Mouse (Mus musculus): ENCODE results near the gene Slc9a3r1. TPM values are rescaled to one million over a fixed set of nuclear protein-coding genes. Genes with fewer than 3 reads are reported as not detected.
A peak's percentile ranks its signal among the peaks of the same experiment; 100 is the strongest.

Gene Slc9a3r1
- total RNA-seq, 2 experiments from 2014 or later, result 76.2 to 83.0 TPM

- no peak for DNase-seq (ENCODE audit: low spot score in 2 of 2)
- intact Hi-C loops (cut with DNase I), result no loop called here
Observed at GRCm38 (mm10) chr11:115217439-115218410, 54.6 kb downstream of the Slc9a3r1 start.

GRCm38 (mm10) chr11:115219263-115219662, 56.1 kb downstream of the Slc9a3r1 start:
- no peak for DNase-seq (ENCODE audit: low spot score in 2 of 2)
- intact Hi-C loops (cut with DNase I), result no loop called here

GRCm38 (mm10) chr11:115219685-115220084, 56.5 kb downstream of the Slc9a3r1 start:
- intact Hi-C loops (cut with DNase I), result no loop called here

GRCm38 (mm10) chr11:115222077-115222476, 58.9 kb downstream of the Slc9a3r1 start:
- intact Hi-C loops (cut with DNase I), result no loop called here
- no peak for DNase-seq (ENCODE audit: low spot score in 2 of 2)

More at GRCm38 (mm10) chr11:115219685-115220084, 56.5 kb downstream of the Slc9a3r1 start:
- no peak for DNase-seq (ENCODE audit: low spot score in 2 of 2)

- no peak for DNase-seq (ENCODE audit: low spot score in 2 of 2)
- intact Hi-C loops (cut with DNase I), result no loop called here
Observed at GRCm38 (mm10) chr11:115222570-115222969, 59.4 kb downstream of the Slc9a3r1 start.

- intact Hi-C loops (cut with DNase I), result no loop called here
- DNase-seq (ENCODE audit: low spot score in 2 of 2), result no peak
Observed at GRCm38 (mm10) chr11:115223451-115223850, 60.3 kb downstream of the Slc9a3r1 start.

GRCm38 (mm10) chr11:115223877-115224276, 60.7 kb downstream of the Slc9a3r1 start:
- intact Hi-C loops (cut with DNase I), result no loop called here
- no peak for DNase-seq (ENCODE audit: low spot score in 2 of 2)

- DNase-seq (ENCODE audit: low spot score in 2 of 2), result peak; percentile 61 to 75
Observed at GRCm38 (mm10) chr11:115224889-115225288, 61.7 kb downstream of the Slc9a3r1 start.

GRCm38 (mm10) chr11:115225301-115225700, 62.2 kb downstream of the Slc9a3r1 start:
- intact Hi-C loops (cut with DNase I), result no loop called here
- DNase-seq (ENCODE audit: low spot score in 2 of 2), result no peak

More at GRCm38 (mm10) chr11:115224889-115225288, 61.7 kb downstream of the Slc9a3r1 start:
- intact Hi-C loops (cut with DNase I), result no loop called here

GRCm38 (mm10) chr11:115226811-115227491, 63.8 kb downstream of the Slc9a3r1 start:
- no peak for DNase-seq (ENCODE audit: low spot score in 2 of 2)
- intact Hi-C loops (cut with DNase I), result no loop called here

- DNase-seq (ENCODE audit: low spot score in 2 of 2), result no peak
- intact Hi-C loops (cut with DNase I), result no loop called here
Observed at GRCm38 (mm10) chr11:115227640-115228039, 64.5 kb downstream of the Slc9a3r1 start.

GRCm38 (mm10) chr11:115228430-115228829, 65.3 kb downstream of the Slc9a3r1 start:
- intact Hi-C loops (cut with DNase I), result no loop called here
- no peak for DNase-seq (ENCODE audit: low spot score in 2 of 2)

- intact Hi-C loops (cut with DNase I), result no loop called here
- no peak for DNase-seq (ENCODE audit: low spot score in 2 of 2)
Observed at GRCm38 (mm10) chr11:115229021-115229930, 66.1 kb downstream of the Slc9a3r1 start.

Other genes with a start within 250 kb of the Slc9a3r1 start
- not detected for gene Cd300lb, start 229.0 kb upstream of the Slc9a3r1 start, total RNA-seq (2021)
- gene Cd300c, start 194.2 kb upstream of the Slc9a3r1 start, total RNA-seq (2021), result not detected
- gene Cd300ld, start 173.4 kb upstream of the Slc9a3r1 start, total RNA-seq (2021), result not detected
- gene Cd300c2, start 161.5 kb upstream of the Slc9a3r1 start, total RNA-seq (2021), result 1 to 10 TPM; 3.8 to 4.1 TPM
- not detected for gene Cd300ld2, start 147.1 kb upstream of the Slc9a3r1 start, total RNA-seq (2021)
- gene Cd300ld4, start 136.3 kb upstream of the Slc9a3r1 start, total RNA-seq (2021), result 1 to 10 TPM in 1 of 2 experiments, not detected in 1; 1.3 TPM
- gene Cd300ld5, start 125.6 kb upstream of the Slc9a3r1 start, total RNA-seq (2021), result not detected
- gene Cd300ld3, start 114.9 kb upstream of the Slc9a3r1 start, total RNA-seq (2021), result not detected
- not detected for gene Cd300e, start 101.2 kb upstream of the Slc9a3r1 start, total RNA-seq (2021)
- under 1 TPM; 0.47 to 0.48 TPM for gene Rab37, start 71.9 kb upstream of the Slc9a3r1 start, total RNA-seq (2021)
- under 1 TPM; 0.59 to 0.62 TPM for gene Cd300lf, start 29.3 kb upstream of the Slc9a3r1 start, total RNA-seq (2021)
- 10 to 100 TPM; 15.1 to 18.7 TPM for gene Tmem104, start 24.1 kb downstream of the Slc9a3r1 start, total RNA-seq (2021)
- gene Nat9, start 24.5 kb downstream of the Slc9a3r1 start, total RNA-seq (2021), result 10 to 100 TPM; 16.1 to 16.3 TPM
- 10 to 100 TPM; 39.9 TPM for gene Grin2c, start 103.9 kb downstream of the Slc9a3r1 start, total RNA-seq (2021)
- 10 to 100 TPM; 19.6 to 20.8 TPM for gene Fdxr, start 113.7 kb downstream of the Slc9a3r1 start, total RNA-seq (2021)
- 1 to 10 TPM; 7.2 to 7.5 TPM for gene Fads6, start 134.3 kb downstream of the Slc9a3r1 start, total RNA-seq (2021)
- under 1 TPM in 1 of 2 experiments, not detected in 1; 0.38 TPM for gene Otop2, start 143.8 kb downstream of the Slc9a3r1 start, total RNA-seq (2021)
- under 1 TPM; 0.33 to 0.44 TPM for gene Ush1g, start 158.7 kb downstream of the Slc9a3r1 start, total RNA-seq (2021)
- not detected for gene Otop3, start 171.4 kb downstream of the Slc9a3r1 start, total RNA-seq (2021)
- gene Hid1, start 204.4 kb downstream of the Slc9a3r1 start, total RNA-seq (2021), result 100 to 1,000 TPM in 1 of 2 experiments, 10 to 100 TPM in 1; 98.7 to 101 TPM
- 10 to 100 TPM; 15.4 to 17.0 TPM for gene Cdr2l, start 218.6 kb downstream of the Slc9a3r1 start, total RNA-seq (2021)
- gene Mrpl58, start 240.4 kb downstream of the Slc9a3r1 start, total RNA-seq (2021), result 100 to 1,000 TPM; 101 to 112 TPM